Mouse (Mus musculus) kidney, postnatal 0 days (tissue): ENCODE results near the gene Klf5. TPM values are rescaled to one million over a fixed set of nuclear protein-coding genes. Genes with fewer than 3 reads are reported as not detected.

Experiments used
- ATAC-seq: fragments of 200-750 bp; cut with Nextera tagmentation; replicated peaks from 2 replicates; pipeline ENCODE4 v1.8.0; 2017; ENCODE audit warnings: low read depth, moderate number of reproducible peaks, moderate TSS enrichment, moderate library complexity; ENCODE audit not compliant: low FRiP score
- DNase-seq: peaks from one replicate; pipeline ENCODE4 v3.0.0-alpha.2; 2016; ENCODE audit warnings: low spot score
- H3K27ac ChIP-seq: fragments of 300-500 bp; sonication (generic); 2 replicates; pipeline ENCODE4 v1.5.1; 2014; ENCODE audit warnings: mild to moderate bottlenecking
- H3K27me3 ChIP-seq: fragments of 300-500 bp; sonication (generic); 2 replicates; pipeline ENCODE4 v1.6.1; 2014; ENCODE audit warnings: low read length, mixed read lengths; ENCODE audit not compliant: insufficient read depth
- H3K36me3 ChIP-seq: fragments of 300-500 bp; sonication (generic); 2 replicates; pipeline ENCODE4 v1.6.1; 2014; ENCODE audit warnings: low read length, mixed read lengths; ENCODE audit not compliant: insufficient read depth
- H3K4me1 ChIP-seq: fragments of 300-500 bp; sonication (generic); replicated peaks from 2 replicates; pipeline ENCODE4 v1.6.1; 2014; ENCODE audit warnings: antibody characterized with exemption, low read length, mixed read lengths; ENCODE audit not compliant: insufficient read depth
- H3K4me2 ChIP-seq: fragments of 300-500 bp; sonication (generic); 2 replicates; pipeline ENCODE4 v1.6.1; 2014; ENCODE audit warnings: mild to moderate bottlenecking, low read length, moderate library complexity, mixed read lengths
- H3K4me3 ChIP-seq: fragments of 300-500 bp; sonication (generic); replicated peaks from 2 replicates; pipeline ENCODE4 v1.5.1; 2014; ENCODE audit warnings: low read depth, low read length
- H3K9ac ChIP-seq: fragments of 300-500 bp; sonication (generic); 2 replicates; pipeline ENCODE4 v1.6.1; 2014; ENCODE audit warnings: low read depth, low read length
- H3K9me3 ChIP-seq: fragments of 300-500 bp; sonication (generic); replicated peaks from 2 replicates; pipeline ENCODE4 v1.6.1; 2016; ENCODE audit warnings: low read length, inconsistent platforms, mixed read lengths
- CTCF ChIP-seq: IDR thresholded peaks from 2 replicates; pipeline ENCODE4 v1.5.1; 2016; ENCODE audit warnings: antibody characterized with exemption, low read depth, mild to moderate bottlenecking, moderate library complexity
- WGBS: fragments of 180-500 bp; shearing (Covaris S2); extraction: QIAGEN DNeasy Blood & Tissue Kit; methylation state at CpG from one replicate; pipeline ENCODE4 v1.1.7; 2014; 5-methylcytosine and 5-hydroxymethylcytosine counted together
- polyA plus RNA-seq: library from polyadenylated mRNA; unstranded; fragments of >200 nt; fragmentation: Nextera tagmentation; extraction: Ambion mirVana; gene quantifications from 2 replicates; pipeline ENCODE4 v1.2.1, GENCODE M21; 2015

The Klf5 gene
- polyA plus RNA-seq, 1 experiment from 2014 or later, result 10.0 TPM

DNA sequence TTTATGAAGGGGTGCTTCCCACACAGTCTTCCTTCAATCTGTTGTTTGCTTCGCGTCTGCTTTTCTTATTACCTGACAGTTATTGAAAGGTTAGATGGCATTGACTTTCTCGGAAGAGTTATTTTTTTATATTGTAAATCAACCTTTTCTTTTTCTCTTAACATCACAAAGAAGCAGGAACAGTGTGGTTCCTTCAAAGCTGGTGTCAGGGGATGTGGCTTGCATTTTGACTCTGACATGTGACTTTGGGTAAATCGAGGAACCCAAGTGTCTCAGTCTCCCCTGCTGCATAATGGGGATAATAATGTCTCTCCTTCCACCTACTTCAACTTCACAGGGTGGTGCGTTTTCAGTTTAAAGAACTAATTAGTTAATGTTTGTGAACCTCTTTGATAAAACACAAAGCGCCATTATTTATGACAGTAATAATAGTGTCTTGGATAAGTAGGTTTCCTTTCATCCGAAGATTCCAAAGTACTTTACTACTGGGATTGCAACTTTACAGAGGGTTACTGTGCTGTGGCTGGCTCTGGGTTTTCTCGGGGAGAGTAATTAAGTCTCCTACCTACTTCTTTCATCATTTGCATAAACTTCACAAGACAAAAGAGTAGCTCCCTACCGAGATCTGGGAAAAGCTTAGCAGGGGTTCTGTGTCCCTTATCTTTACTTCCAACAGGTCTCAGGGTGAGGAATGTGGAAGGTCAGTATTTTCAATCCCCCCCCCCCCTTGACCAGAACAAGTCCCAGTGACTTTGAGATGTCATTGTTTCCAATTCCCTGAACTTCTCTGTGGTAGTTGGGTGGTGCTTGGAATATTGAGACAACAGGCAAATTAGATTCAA, 41.4 kb downstream of the Klf5 start:
- WGBS, result 11% methylated on average over 9 of the region's 9 CpGs
- Histone ChIP-seq H3K4me3 (no peak overlapping the region), H3K36me3 (no peaks in the 10 kb centered on the region), H3K27me3 (no peaks in the 10 kb centered on the region), H3K4me2 (no peak overlapping the region), H3K27ac (no peak overlapping the region), H3K9me3 (no peaks in the 10 kb centered on the region), H3K4me1 (no peaks in the 10 kb centered on the region), H3K9ac (no peak overlapping the region)
- no peak for ATAC-seq
- no peak for TF ChIP-seq CTCF
- no peak for DNase-seq

GRCm38 (mm10) chr14:99340703-99341102, 42.2 kb downstream of the Klf5 start:
- no peak for TF ChIP-seq CTCF
- Histone ChIP-seq H3K9ac (no peak overlapping the region), H3K27me3 (no peaks in the 10 kb centered on the region), H3K4me2 (no peak overlapping the region), H3K36me3 (no peaks in the 10 kb centered on the region), H3K4me3 (no peak overlapping the region), H3K27ac (no peak overlapping the region), H3K4me1 (no peaks in the 10 kb centered on the region), H3K9me3 (no peaks in the 10 kb centered on the region)
- peak; percentile 15 for DNase-seq
- ATAC-seq, result no peak
- WGBS, result 85% methylated on average over 1 of the region's 1 CpGs

GRCm38 (mm10) chr14:99348175-99348764, 49.8 kb downstream of the Klf5 start:
- no peaks in the 10 kb centered on the region for H3K9me3 ChIP-seq
- no peak for DNase-seq
- no peak overlapping the region for H3K4me3 ChIP-seq
- H3K36me3 ChIP-seq, result no peaks in the 10 kb centered on the region
- WGBS, result 62% methylated on average over 13 of the region's 13 CpGs
- no peak for ATAC-seq
- no peak overlapping the region for H3K4me2 ChIP-seq
- H3K4me1 ChIP-seq, result no peaks in the 10 kb centered on the region
- H3K9ac ChIP-seq, result no peak overlapping the region
- TF ChIP-seq CTCF, result no peak
- H3K27ac ChIP-seq, result no peak overlapping the region
- H3K27me3 ChIP-seq, result no peaks in the 10 kb centered on the region

DNA sequence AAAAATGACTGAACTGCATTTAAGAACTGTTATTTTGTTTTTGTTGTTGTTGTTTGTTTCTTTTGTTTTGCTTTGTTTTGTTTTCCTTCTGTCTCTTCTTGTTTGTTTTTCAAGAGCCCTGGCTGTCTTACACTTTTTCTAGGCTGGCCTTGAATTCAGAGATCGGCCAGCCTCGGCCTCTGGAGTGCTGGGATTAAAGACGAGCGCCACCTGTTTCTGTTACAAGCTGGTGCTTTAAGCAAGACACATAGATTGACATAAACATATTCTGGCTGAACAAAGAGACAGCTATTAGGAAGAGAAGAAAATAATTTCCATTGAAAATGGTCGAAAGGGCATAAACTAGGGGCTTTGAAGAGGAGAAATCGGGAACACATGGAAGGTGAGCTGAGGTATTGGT, 51.1 kb downstream of the Klf5 start:
- no peak for ATAC-seq
- Histone ChIP-seq H3K27me3 (no peaks in the 10 kb centered on the region), H3K4me3 (no peak overlapping the region)

GRCm38 (mm10) chr14:99352989-99353388, 54.5 kb downstream of the Klf5 start:
- no peaks in the 10 kb centered on the region for H3K27me3 ChIP-seq
- DNase-seq, result no peak
- no peaks in the 10 kb centered on the region for H3K9me3 ChIP-seq
- ATAC-seq, result no peak
- no peaks in the 10 kb centered on the region for H3K4me1 ChIP-seq
- no peak overlapping the region for H3K4me3 ChIP-seq
- WGBS, result 54% methylated on average over 4 of the region's 4 CpGs
- no peak overlapping the region for H3K4me2 ChIP-seq
- H3K27ac ChIP-seq, result no peak overlapping the region
- no peak for TF ChIP-seq CTCF
- no peaks in the 10 kb centered on the region for H3K36me3 ChIP-seq
- no peak overlapping the region for H3K9ac ChIP-seq

More for the DNA sequence above, 51.1 kb downstream of the Klf5 start:
- no peak for TF ChIP-seq CTCF
- no peak overlapping the region for H3K27ac ChIP-seq
- no peaks in the 10 kb centered on the region for H3K4me1 ChIP-seq
- DNase-seq, result no peak
- 71% methylated on average over 6 of the region's 6 CpGs for WGBS
- H3K9me3 ChIP-seq, result no peaks in the 10 kb centered on the region
- no peaks in the 10 kb centered on the region for H3K36me3 ChIP-seq
- no peak overlapping the region for H3K9ac ChIP-seq
- H3K4me2 ChIP-seq, result no peak overlapping the region

DNA sequence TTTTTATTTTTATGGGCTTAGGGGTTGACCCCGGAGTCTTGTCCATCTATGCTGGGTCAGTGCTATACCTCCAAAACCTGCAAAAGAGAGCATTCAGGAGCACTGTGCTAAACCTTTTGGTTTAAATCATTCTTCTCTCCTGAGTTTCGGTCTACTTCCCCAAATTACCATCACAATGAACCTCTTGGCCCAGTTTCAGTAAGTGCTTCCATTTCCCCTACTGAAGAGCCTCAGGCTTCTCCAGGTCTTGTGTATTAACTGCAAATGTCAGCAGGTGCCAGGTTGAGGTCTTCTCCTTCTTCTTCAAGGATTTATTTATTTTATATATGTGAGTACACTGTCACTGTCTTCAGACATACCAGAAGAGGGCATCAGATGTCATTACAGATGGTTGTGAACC, 55.6 kb downstream of the Klf5 start:
- ATAC-seq (no peak), DNase-seq (no peak)
- Histone ChIP-seq H3K9ac (no peak overlapping the region), H3K27me3 (no peaks in the 10 kb centered on the region), H3K4me1 (no peaks in the 10 kb centered on the region), H3K9me3 (no peaks in the 10 kb centered on the region), H3K27ac (no peak overlapping the region), H3K4me2 (no peak overlapping the region), H3K36me3 (no peaks in the 10 kb centered on the region), H3K4me3 (no peak overlapping the region)
- TF ChIP-seq CTCF, result no peak
- WGBS, result 68% methylated on average over 2 of the region's 2 CpGs
